Mouse (Mus musculus) olfactory bulb, adult 2 months (tissue): Measurements from ENCODE around the gene Glt6d1.

ENCODE experiments used
- CTCF ChIP-seq: fragments of 200-500 bp; IDR thresholded peaks from 2 replicates; pipeline ENCODE4 v1.5.1; 2012; ENCODE audit warnings: low read depth, mild to moderate bottlenecking, low read length, moderate library complexity; ENCODE audit not compliant: insufficient read depth
- POLR2A ChIP-seq: fragments of 200-500 bp; IDR thresholded peaks from 2 replicates; pipeline ENCODE4 v1.6.1; 2012; ENCODE audit warnings: mild to moderate bottlenecking, low read depth, low read length, moderate library complexity; ENCODE audit not compliant: insufficient read depth

- no peak for TF ChIP-seq POLR2A
- TF ChIP-seq CTCF: no peak
These were observed 41.0 kb downstream of the Glt6d1 start for GRCm38 (mm10) chr2:25774640-25775039.
